Mouse (Mus musculus): ENCODE results near the gene Eef1akmt1. TPM values are rescaled to one million over a fixed set of nuclear protein-coding genes. Genes with fewer than 3 reads are reported as not detected.

Gene Eef1akmt1
- polyA plus RNA-seq, 1 experiment from 2014 or later, result 62.2 TPM

GRCm38 (mm10) chr14:57515156-57515762, 56.2 kb downstream of the Eef1akmt1 start:
- Histone ChIP-seq H3K9ac (no peak overlapping the region), H3K4me1 (0 out of 2 replicates have a peak, but pooled peaks cover 3% of the 10 kb centered on the region), H3K4me3 (no peak overlapping the region), H3K36me3 (no peaks in the 10 kb centered on the region), H3K9me3 (no peaks in the 10 kb centered on the region), H3K27ac (replicated peaks) (no peak overlapping the region), H3K27me3 (replicated peaks) (no peaks in the 10 kb centered on the region), H3K4me2 (no peak overlapping the region)
- no peak for ATAC-seq (ENCODE audit: extremely low read depth, insufficient number of reproducible peaks, low FRiP score, low TSS enrichment)
- 52% methylated on average over 6 of the region's 6 CpGs for WGBS

GRCm38 (mm10) chr14:57509554-57509953, 61.9 kb downstream of the Eef1akmt1 start:
- 53% methylated on average over 6 of the region's 6 CpGs for WGBS
- Histone ChIP-seq H3K9me3 (no peaks in the 10 kb centered on the region), H3K36me3 (no peaks in the 10 kb centered on the region), H3K4me2 (no peak overlapping the region), H3K9ac (no peak overlapping the region), H3K27me3 (replicated peaks) (no peaks in the 10 kb centered on the region), H3K4me1 (no peaks in the 10 kb centered on the region), H3K27ac (replicated peaks) (no peak overlapping the region), H3K4me3 (no peak overlapping the region)
- no peak for ATAC-seq (ENCODE audit: extremely low read depth, insufficient number of reproducible peaks, low FRiP score, low TSS enrichment)

GRCm38 (mm10) chr14:57503729-57504128, 67.7 kb downstream of the Eef1akmt1 start:
- Histone ChIP-seq H3K27me3 (replicated peaks) (no peaks in the 10 kb centered on the region; the same call in 1 of the 2 replicates), H3K9ac (no peak overlapping the region), H3K9me3 (no peaks in the 10 kb centered on the region), H3K4me1 (no peaks in the 10 kb centered on the region), H3K4me3 (no peak overlapping the region), H3K36me3 (peaks cover 6% of the 10 kb centered on the region; the same call in 1 of the 2 replicates), H3K27ac (replicated peaks) (no peak overlapping the region), H3K4me2 (no peak overlapping the region)
- WGBS, result 84% methylated on average over 6 of the region's 6 CpGs
- no peak for ATAC-seq (ENCODE audit: extremely low read depth, insufficient number of reproducible peaks, low FRiP score, low TSS enrichment)

Other genes starting within 250 kb of the Eef1akmt1 start
- gene Cryl1, start 173.1 kb downstream of the Eef1akmt1 start, polyA plus RNA-seq (2015; fragmentation: Nextera tagmentation; extraction: Ambion mirVana), result 12.1 and 15.6 TPM in 2 replicates
- 5.3 and 6.1 TPM in 2 replicates for gene Ift88, start 147.6 kb downstream of the Eef1akmt1 start, polyA plus RNA-seq (2015; fragmentation: Nextera tagmentation; extraction: Ambion mirVana)
- 1.1 and 1.5 TPM in 2 replicates for gene Il17d, start 46.8 kb downstream of the Eef1akmt1 start, polyA plus RNA-seq (2015; fragmentation: Nextera tagmentation; extraction: Ambion mirVana)
- gene Xpo4, start 93.8 kb upstream of the Eef1akmt1 start, polyA plus RNA-seq (2015; fragmentation: Nextera tagmentation; extraction: Ambion mirVana), result 12.0 TPM in 2 replicates
- gene Gm49361, start 174.5 kb upstream of the Eef1akmt1 start, polyA plus RNA-seq (2015; fragmentation: Nextera tagmentation; extraction: Ambion mirVana), result not detected in 2 replicates
- 21.2 and 21.7 TPM in 2 replicates for gene Lats2, start 186.8 kb upstream of the Eef1akmt1 start, polyA plus RNA-seq (2015; fragmentation: Nextera tagmentation; extraction: Ambion mirVana)
- gene Sap18, start 226.6 kb upstream of the Eef1akmt1 start, polyA plus RNA-seq (2015; fragmentation: Nextera tagmentation; extraction: Ambion mirVana), result 15.7 and 17.3 TPM in 2 replicates

Measured in heart, embryonic 13.5 days (tissue).